Mouse (Mus musculus) mature B cell (primary cell): ENCODE measurements at regions not wholly inside any gene's neighbourhood (a gene's known extent, or its start where the extent isn't known, plus 50 kb on each side); places are given as distances from the start of the nearest gene placed in this dataset.

Experiments used
- in situ Hi-C: fragments of 300-500 bp; cut with MboI; formaldehyde crosslinking; loops from 2 replicates; pipeline ENCODE4 v1.14.3; 2019

GRCm38 (mm10) chr13:112037731-112038380 is 229.1 kb upstream of the Map3k1 start:
- in situ Hi-C loops: no loop called here

- in situ Hi-C loops: no loop called here
These were observed 229.9 kb upstream of the Map3k1 start for GRCm38 (mm10) chr13:112038556-112039304.

- in situ Hi-C loops: no loop called here
These were observed 230.8 kb upstream of the Map3k1 start for GRCm38 (mm10) chr13:112039422-112040145.

GRCm38 (mm10) chr13:112043524-112044246 is 234.9 kb upstream of the Map3k1 start:
- in situ Hi-C loops: no loop called here

GRCm38 (mm10) chr13:112044372-112044771 is 235.6 kb upstream of the Map3k1 start:
- in situ Hi-C loops: no loop called here

GRCm38 (mm10) chr13:112046247-112047211 is 237.7 kb upstream of the Map3k1 start:
- in situ Hi-C loops: no loop called here

GRCm38 (mm10) chr13:112047408-112047807 is 238.6 kb upstream of the Map3k1 start:
- in situ Hi-C loops: no loop called here

GRCm38 (mm10) chr13:112047874-112048273 is 239.1 kb upstream of the Map3k1 start:
- in situ Hi-C loops: no loop called here

- in situ Hi-C loops: no loop called here
These were observed 239.5 kb upstream of the Map3k1 start for GRCm38 (mm10) chr13:112048327-112048726.

- in situ Hi-C loops: no loop called here
These were observed 237.4 kb upstream of the Ankrd55 start for GRCm38 (mm10) chr13:112050892-112051291.

GRCm38 (mm10) chr13:112052011-112052410 is 236.2 kb upstream of the Ankrd55 start:
- in situ Hi-C loops: no loop called here

- in situ Hi-C loops: no loop called here
These were observed 235.8 kb upstream of the Ankrd55 start for GRCm38 (mm10) chr13:112052456-112052855.

GRCm38 (mm10) chr13:112054879-112055371 is 233.3 kb upstream of the Ankrd55 start:
- in situ Hi-C loops: no loop called here

- in situ Hi-C loops: no loop called here
These were observed 230.0 kb upstream of the Ankrd55 start for GRCm38 (mm10) chr13:112058218-112058617.

GRCm38 (mm10) chr13:112058771-112059170 is 229.5 kb upstream of the Ankrd55 start:
- in situ Hi-C loops: no loop called here

- in situ Hi-C loops: no loop called here
These were observed 226.2 kb upstream of the Ankrd55 start for GRCm38 (mm10) chr13:112062024-112062423.

- in situ Hi-C loops: no loop called here
These were observed 224.7 kb upstream of the Ankrd55 start for GRCm38 (mm10) chr13:112063409-112064111.

GRCm38 (mm10) chr13:112064681-112065080 is 223.6 kb upstream of the Ankrd55 start:
- in situ Hi-C loops: no loop called here

GRCm38 (mm10) chr13:112067066-112067847 is 221.0 kb upstream of the Ankrd55 start:
- in situ Hi-C loops: no loop called here
